Mouse (Mus musculus): ENCODE measurements at regions not wholly inside any gene's neighbourhood (a gene's known extent, or its start where the extent isn't known, plus 50 kb on each side); places are given as distances from the start of the nearest gene placed in this dataset.

- Histone ChIP-seq H3K4me2 (ENCODE audit: insufficient read depth, low read depth, poor library complexity, severe bottlenecking) (no peak overlapping the region), H3K36me3 (replicated peaks in 1 of 2; ENCODE audit: control insufficient read depth in 1 of 2, insufficient read depth in 1 of 2, low read length in 1 of 2) (no peaks in the 10 kb centered on the region), H3K4me3 (replicated peaks in 1 of 3; ENCODE audit: low read depth in 2 of 3, low read length in 2 of 3, poor library complexity in 1 of 3) (no peak overlapping the region), H3K9me3 (replicated peaks; ENCODE audit: low read length) (peaks cover 5% of the 10 kb centered on the region), H3K27ac (ENCODE audit: insufficient read depth, low read depth) (no peak overlapping the region), H3K9ac (ENCODE audit: insufficient read depth, low read depth) (no peak overlapping the region), H3K79me2 (replicated peaks; ENCODE audit: control insufficient read depth, extremely low read depth, insufficient read depth, poor library complexity, severe bottlenecking) (no peaks in the 10 kb centered on the region), H3K4me1 (ENCODE audit: control insufficient read depth in 1 of 2, insufficient read depth in 2 of 2) (no peaks in the 10 kb centered on the region), H3K27me3 (replicated peaks) (no peaks in the 10 kb centered on the region)
- in situ Hi-C loops (cut with MboI; ENCODE audit: low pct_ligation_motif_present, low pct_unique_long_range_greater_than_20kb, low sequenced_read_pairs): no loop called here
- no peak for DNase-seq (ENCODE audit: extremely low read depth)
- no peak for TF ChIP-seq GABPA (IDR thresholded peaks at IDR 0.05; ENCODE audit: insufficient replicate concordance, low read depth, low read length)
- TF ChIP-seq CTCF (conservative IDR thresholded peaks at IDR 0.05 in 1 of 2, IDR thresholded peaks at IDR 0.05 in 1 of 2; ENCODE audit: low read depth in 2 of 2, low read length in 2 of 2): no peak
- TF ChIP-seq E2F4 (IDR thresholded peaks at IDR 0.05; ENCODE audit: insufficient replicate concordance, low read depth, low read length): no peak
- TF ChIP-seq MAFK (IDR thresholded peaks at IDR 0.05; ENCODE audit: insufficient replicate concordance, low read length): no peak
- TF ChIP-seq MAX (IDR thresholded peaks at IDR 0.05; ENCODE audit: low read length): no peak
- TF ChIP-seq SMC3 (IDR thresholded peaks at IDR 0.05; ENCODE audit: low read depth, low read length): no peak
- no peak for TF ChIP-seq USF2 (conservative IDR thresholded peaks at IDR 0.05; ENCODE audit: low read depth, low read length)
- TF ChIP-seq CHD1 (IDR thresholded peaks at IDR 0.05; ENCODE audit: low read depth, low read length): no peak
- TF ChIP-seq MEF2A (IDR thresholded peaks at IDR 0.05; ENCODE audit: borderline replicate concordance, low read depth, low read length): no peak
- TF ChIP-seq EP300 (IDR thresholded peaks at IDR 0.05; ENCODE audit: low read length): no peak
- dilution Hi-C loops (cut with MboI; ENCODE audit: extremely low pct_ligation_motif_present, extremely low pct_unique_long_range_greater_than_20kb, low sequenced_read_pairs): no loop called here
These were observed 878.0 kb downstream of the Slitrk1 start for GRCm38 (mm10) chr14:108035959-108036358.

- Histone ChIP-seq H3K9ac (ENCODE audit: insufficient read depth, low read depth) (no peak overlapping the region), H3K36me3 (replicated peaks in 1 of 2; ENCODE audit: control insufficient read depth in 1 of 2, insufficient read depth in 1 of 2, low read length in 1 of 2) (no peaks in the 10 kb centered on the region), H3K27me3 (replicated peaks) (no peaks in the 10 kb centered on the region), H3K4me2 (ENCODE audit: insufficient read depth, low read depth, poor library complexity, severe bottlenecking) (no peak overlapping the region), H3K79me2 (replicated peaks; ENCODE audit: control insufficient read depth, extremely low read depth, insufficient read depth, poor library complexity, severe bottlenecking) (no peaks in the 10 kb centered on the region), H3K4me1 (ENCODE audit: control insufficient read depth in 1 of 2, insufficient read depth in 2 of 2) (no peaks in the 10 kb centered on the region), H3K9me3 (replicated peaks; ENCODE audit: low read length) (peaks cover 5% of the 10 kb centered on the region), H3K4me3 (replicated peaks in 1 of 3; ENCODE audit: low read depth in 2 of 3, low read length in 2 of 3, poor library complexity in 1 of 3) (no peak overlapping the region), H3K27ac (ENCODE audit: insufficient read depth, low read depth) (no peak overlapping the region)
- in situ Hi-C loops (cut with MboI; ENCODE audit: low pct_ligation_motif_present, low pct_unique_long_range_greater_than_20kb, low sequenced_read_pairs): no loop called here
- dilution Hi-C loops (cut with MboI; ENCODE audit: extremely low pct_ligation_motif_present, extremely low pct_unique_long_range_greater_than_20kb, low sequenced_read_pairs): no loop called here
- DNase-seq (ENCODE audit: extremely low read depth): no peak
- TF ChIP-seq IRF4 (IDR thresholded peaks at IDR 0.05; ENCODE audit: low read depth, low read length) (no peak), MAX (IDR thresholded peaks at IDR 0.05; ENCODE audit: low read length) (no peak), TCF12 (IDR thresholded peaks at IDR 0.05; ENCODE audit: low read depth, low read length) (no peak)
These were observed 879.8 kb downstream of the Slitrk1 start for GRCm38 (mm10) chr14:108034162-108034561.

- H3K79me2 ChIP-seq (replicated peaks; ENCODE audit: control insufficient read depth, extremely low read depth, insufficient read depth, poor library complexity, severe bottlenecking): no peaks in the 10 kb centered on the region
- no peaks in the 10 kb centered on the region for H3K36me3 ChIP-seq (replicated peaks in 1 of 2; ENCODE audit: control insufficient read depth in 1 of 2, insufficient read depth in 1 of 2, low read length in 1 of 2)
- H3K27me3 ChIP-seq (replicated peaks): no peaks in the 10 kb centered on the region
- in situ Hi-C loops (cut with MboI; ENCODE audit: low pct_ligation_motif_present, low pct_unique_long_range_greater_than_20kb, low sequenced_read_pairs): no loop called here
- DNase-seq (ENCODE audit: extremely low read depth): no peak
- H3K27ac ChIP-seq (ENCODE audit: insufficient read depth, low read depth): no peak overlapping the region
- H3K4me1 ChIP-seq (ENCODE audit: control insufficient read depth in 1 of 2, insufficient read depth in 2 of 2): no peaks in the 10 kb centered on the region
- peaks cover 16% of the 10 kb centered on the region for H3K9me3 ChIP-seq (replicated peaks; ENCODE audit: low read length)
- H3K9ac ChIP-seq (ENCODE audit: insufficient read depth, low read depth): no peak overlapping the region
- no peak overlapping the region for H3K4me3 ChIP-seq (replicated peaks in 1 of 3; ENCODE audit: low read depth in 2 of 3, low read length in 2 of 3, poor library complexity in 1 of 3)
- no peak for TF ChIP-seq MAFK (IDR thresholded peaks at IDR 0.05; ENCODE audit: insufficient replicate concordance, low read length)
- TF ChIP-seq ELF1 (IDR thresholded peaks at IDR 0.05; ENCODE audit: low read depth, low read length): no peak
- no peak overlapping the region for H3K4me2 ChIP-seq (ENCODE audit: insufficient read depth, low read depth, poor library complexity, severe bottlenecking)
- dilution Hi-C loops (cut with MboI; ENCODE audit: extremely low pct_ligation_motif_present, extremely low pct_unique_long_range_greater_than_20kb, low sequenced_read_pairs): no loop called here
These were observed 891.4 kb downstream of the Slitrk1 start for GRCm38 (mm10) chr14:108022551-108022950.

Data from CH12.LX (cell line).